Comparison of ENCODE assay signal across 14 mouse cellular contexts in the genomic region with DNA sequence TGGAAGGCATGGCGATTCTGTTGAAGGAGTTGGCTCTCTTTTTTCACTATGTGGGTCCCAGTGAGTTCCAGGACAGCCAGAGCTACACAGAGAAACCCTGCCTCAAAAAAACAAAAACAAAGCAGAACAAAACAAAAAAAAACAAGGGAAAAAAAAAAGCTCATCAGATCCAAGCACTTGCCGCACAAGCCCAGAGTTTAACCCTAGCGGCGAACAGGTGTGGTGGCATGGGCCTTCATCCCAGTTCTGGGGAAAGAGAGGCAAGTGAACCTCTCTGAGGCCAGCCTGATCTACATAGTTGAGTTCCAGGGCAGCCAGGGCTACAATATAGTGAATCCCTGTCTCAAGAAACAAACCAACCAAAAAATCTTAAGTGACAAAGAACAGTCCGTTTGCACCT.
"Had no signal": no experiment of that assay in that cellular context is flagged by ENCODE, and none has a peak within 500 bp of the region (broad histone marks: within the 10 kb centered on the region; RNA-seq: fewer than 3 reads in every experiment).

No protein-coding gene starts in this region.

- H3K4me3 ChIP-seq: limb, embryonic 13.5 days; midbrain, embryonic 10.5 days; myocyte; neural tube, embryonic 15.5 days had no signal

- H3K27me3 ChIP-seq: limb, embryonic 13.5 days; neural tube, embryonic 15.5 days had no signal

- DNase-seq: kidney, adult 11 months; kidney, adult 9 months; kidney, postnatal 10 days; left cerebral cortex, postnatal 4 days; lung, adult 18-20 months; midbrain, embryonic 14.5 days; right cerebral cortex, adult 18-20 months; right cerebral cortex, postnatal 25 days; thymus, adult 18-20 months; thymus, postnatal 14 days had no signal

- H3K27ac ChIP-seq: limb, embryonic 13.5 days; midbrain, embryonic 10.5 days; neural tube, embryonic 15.5 days had no signal

- H3K9ac ChIP-seq: limb, embryonic 13.5 days; neural tube, embryonic 15.5 days had no signal

- H3K9me3 ChIP-seq: limb, embryonic 13.5 days; midbrain, embryonic 10.5 days; neural tube, embryonic 15.5 days had no signal

- H3K4me2 ChIP-seq: limb, embryonic 13.5 days; neural tube, embryonic 15.5 days had no signal

- H3K4me1 ChIP-seq: limb, embryonic 13.5 days had no signal
